Mouse (Mus musculus) adrenal gland, postnatal 0 days (tissue): Measurements from ENCODE around the gene Glis3. TPM values are rescaled to one million over a fixed set of nuclear protein-coding genes. Genes with fewer than 3 reads are reported as not detected.

Experiments used
- polyA plus RNA-seq: library from polyadenylated mRNA; unstranded; fragments of >200 nt; fragmentation: Nextera tagmentation; extraction: Ambion mirVana; gene quantifications from 2 replicates; pipeline ENCODE4 v1.2.1, GENCODE M21; 2015

Gene Glis3
- 1.3 and 1.5 TPM in 2 replicates for polyA plus RNA-seq

GRCm38 (mm10) chr19:28679776-28680391 is at the start of gene Glis3:
Gene Glis3 (minus strand): TSS chr19:28680077.

Other genes with a start within 250 kb of the Glis3 start
- 0.29 and 0.44 TPM in 2 replicates for gene Slc1a1, start 155.0 kb upstream of the Glis3 start, polyA plus RNA-seq